Mouse (Mus musculus) kidney, adult 2 months (tissue): Measurements from ENCODE around the gene Anapc1. TPM values are rescaled to one million over a fixed set of nuclear protein-coding genes. Genes with fewer than 3 reads are reported as not detected.
A peak's percentile ranks its signal among the peaks of the same experiment; 100 is the strongest.

Source experiments
- DNase-seq: peaks from one replicate; pipeline ENCODE4 v3.0.0; 2021
- H3K27ac ChIP-seq: fragments of 200-500 bp; 2 replicates; pipeline ENCODE4 v1.5.1; 2012; ENCODE audit warnings: low read depth, low read length, control low read depth, inconsistent platforms; ENCODE audit not compliant: insufficient read depth
- H3K27me3 ChIP-seq: fragments of 200-500 bp; replicated peaks from 2 replicates; pipeline ENCODE4 v1.6.1; 2012; ENCODE audit warnings: mild to moderate bottlenecking, moderate library complexity, low read length, inconsistent platforms; ENCODE audit not compliant: control insufficient read depth, insufficient read depth
- H3K36me3 ChIP-seq: fragments of 200-500 bp; 2 replicates; pipeline ENCODE4 v1.6.1; 2012; ENCODE audit warnings: mild to moderate bottlenecking, moderate library complexity, low read length, inconsistent platforms; ENCODE audit not compliant: control insufficient read depth, insufficient read depth
- H3K4me1 ChIP-seq: fragments of 200-500 bp; 2 replicates; pipeline ENCODE4 v1.6.1; 2011; ENCODE audit warnings: low read length; ENCODE audit not compliant: control insufficient read depth, insufficient read depth
- H3K4me3 ChIP-seq: fragments of 200-500 bp; 2 replicates; pipeline ENCODE4 v1.5.1; 2011; ENCODE audit warnings: mild to moderate bottlenecking, low read depth, low read length, control low read depth; ENCODE audit not compliant: insufficient read depth
- CTCF ChIP-seq: fragments of 200-500 bp; conservative IDR thresholded peaks from 2 replicates; pipeline ENCODE4 v1.5.1; 2011; ENCODE audit warnings: low read depth, mild to moderate bottlenecking, control low read depth, low read length, moderate library complexity, mixed read lengths; ENCODE audit not compliant: insufficient read depth, insufficient read length
- POLR2A ChIP-seq: fragments of 200-500 bp; IDR thresholded peaks from one replicate; pipeline ENCODE4 v1.6.1; 2011; ENCODE audit warnings: low read depth, low read length, control low read depth
- WGBS: fragments of 180-500 bp; shearing (Covaris S2); methylation state at CpG from one replicate; pipeline ENCODE4 v1.1.7; 2018; 5-methylcytosine and 5-hydroxymethylcytosine counted together
- polyA plus RNA-seq: library from polyadenylated mRNA; depleted of rRNA; stranded (reverse); fragments of >200 nt; gene quantifications from 2 replicates; pipeline ENCODE4 v1.2.3, GENCODE M21; 2012

Anapc1 gene
- polyA plus RNA-seq, 1 experiment: 32.2 TPM

DNA sequence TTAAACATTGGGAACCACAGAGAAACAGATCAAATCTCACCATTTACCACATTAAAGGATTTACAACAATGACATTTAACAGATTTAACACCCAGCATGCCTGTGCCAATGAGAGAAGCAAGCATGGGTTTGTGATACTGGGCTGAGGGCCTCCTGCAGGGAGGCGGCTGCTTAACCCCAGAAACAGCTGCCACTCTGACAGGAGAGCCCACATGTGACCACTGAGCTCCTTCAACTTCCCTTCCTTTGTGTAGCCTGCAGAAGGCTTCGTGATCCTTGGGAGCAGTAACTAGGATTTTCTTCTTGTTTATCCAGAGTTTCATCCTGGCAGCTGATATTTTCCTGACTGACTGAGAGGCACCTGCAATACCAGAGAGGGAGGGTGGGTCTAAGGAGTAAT, 85.7 kb downstream of the Anapc1 start:
- no peaks in the 10 kb centered on the region for H3K36me3 ChIP-seq
- no peaks in the 10 kb centered on the region for H3K4me1 ChIP-seq
- 61% methylated on average over 2 of the region's 2 CpGs for WGBS
- no peaks in the 10 kb centered on the region for H3K27me3 ChIP-seq
- no peak overlapping the region for H3K27ac ChIP-seq
- H3K4me3 ChIP-seq: no peak overlapping the region
- no peak for DNase-seq
- TF ChIP-seq CTCF (no peak), POLR2A (no peak)

GRCm38 (mm10) chr2:128592301-128592700, 94.9 kb downstream of the Anapc1 start:
- Histone ChIP-seq H3K27ac (no peak overlapping the region), H3K27me3 (no peaks in the 10 kb centered on the region), H3K4me3 (no peak overlapping the region), H3K36me3 (no peaks in the 10 kb centered on the region), H3K4me1 (no peaks in the 10 kb centered on the region)
- WGBS: 88% methylated on average over 7 of the region's 7 CpGs
- DNase-seq: no peak
- TF ChIP-seq CTCF (no peak), POLR2A (no peak)

- DNase-seq: no peak
- Histone ChIP-seq H3K36me3 (no peaks in the 10 kb centered on the region), H3K27ac (no peak within 1 kb of the TSS), H3K4me1 (no peaks in the 10 kb centered on the region), H3K4me3 (no peak within 1 kb of the TSS), H3K27me3 (no peaks in the 10 kb centered on the region)
- 94% methylated on average over 3 of the region's 3 CpGs for WGBS
- TF ChIP-seq CTCF (no peak), POLR2A (no peak)
These were observed 96.3 kb downstream of the Anapc1 start, which contains the start of gene Spdye4c for GRCm38 (mm10) chr2:128590909-128591308. Gene Spdye4c (plus strand): TSS chr2:128591209.

GRCm38 (mm10) chr2:128582881-128583280, 104.3 kb downstream of the Anapc1 start:
- Histone ChIP-seq H3K36me3 (no peaks in the 10 kb centered on the region), H3K4me3 (no peak overlapping the region), H3K4me1 (no peaks in the 10 kb centered on the region), H3K27me3 (no peaks in the 10 kb centered on the region), H3K27ac (no peak overlapping the region)
- TF ChIP-seq CTCF: no peak
- TF ChIP-seq POLR2A: no peak
- 54% methylated on average over 5 of the region's 5 CpGs for WGBS
- no peak for DNase-seq

DNA sequence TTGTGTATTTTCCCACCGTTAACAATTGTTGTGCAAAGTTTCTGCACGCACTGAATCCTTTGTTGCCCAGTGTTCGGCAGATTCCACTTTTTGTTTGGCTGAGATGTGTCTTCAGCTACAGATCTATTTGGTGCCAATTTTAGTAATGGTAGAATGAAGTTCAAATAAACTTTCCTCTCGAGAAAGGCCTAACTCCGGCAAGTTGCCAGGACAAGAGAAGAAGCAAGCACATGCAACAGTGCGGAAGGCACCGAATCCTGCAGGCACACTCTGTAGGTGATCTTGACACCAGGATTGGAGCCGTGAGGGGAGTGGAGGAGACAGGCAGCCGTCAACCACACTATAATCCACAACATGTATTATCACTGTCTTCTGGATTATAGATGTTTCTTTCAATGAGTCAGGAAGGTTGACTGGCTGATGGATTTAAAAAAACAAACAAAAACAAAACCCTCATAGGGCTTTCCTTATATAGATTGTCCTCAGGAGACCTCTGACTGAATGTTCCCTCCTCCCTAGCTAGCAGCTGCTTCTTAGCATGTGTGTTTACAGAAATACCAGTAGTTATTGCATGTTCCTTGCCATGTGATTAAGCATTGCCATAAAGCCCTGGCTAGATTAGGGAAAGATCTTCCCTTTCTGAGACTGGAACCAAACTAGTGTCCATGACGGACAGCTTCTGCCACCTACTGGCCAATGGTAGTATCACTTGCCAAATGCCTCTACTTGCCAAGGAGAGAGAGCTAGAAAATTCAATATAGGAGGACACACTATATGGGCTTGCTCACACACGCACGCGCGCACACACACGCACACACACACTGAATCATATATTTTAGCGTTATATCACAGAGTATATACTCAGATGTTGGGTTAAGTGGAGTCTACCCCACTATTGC, 114.2 kb downstream of the Anapc1 start:
- WGBS: 46% methylated on average over 16 of the region's 16 CpGs
- peak; percentile 77 for DNase-seq

GRCm38 (mm10) chr2:128571001-128571400, 116.2 kb downstream of the Anapc1 start:
- H3K4me1 ChIP-seq: no peaks in the 10 kb centered on the region
- no peak for DNase-seq
- no peak overlapping the region for H3K27ac ChIP-seq
- 82% methylated on average over 4 of the region's 4 CpGs for WGBS
- no peak overlapping the region for H3K4me3 ChIP-seq
- H3K27me3 ChIP-seq: no peaks in the 10 kb centered on the region
- no peaks in the 10 kb centered on the region for H3K36me3 ChIP-seq
- TF ChIP-seq POLR2A: no peak
- no peak for TF ChIP-seq CTCF

More for the DNA sequence above, 114.2 kb downstream of the Anapc1 start:
- TF ChIP-seq CTCF (peak; percentile 97), POLR2A (no peak)
- Histone ChIP-seq H3K36me3 (no peaks in the 10 kb centered on the region), H3K4me3 (no peak overlapping the region), H3K27ac (no peak overlapping the region), H3K27me3 (no peaks in the 10 kb centered on the region), H3K4me1 (no peaks in the 10 kb centered on the region)

GRCm38 (mm10) chr2:128568490-128568889, 118.7 kb downstream of the Anapc1 start:
- 61% methylated on average over 4 of the region's 4 CpGs for WGBS
- DNase-seq: no peak
- Histone ChIP-seq H3K4me1 (no peaks in the 10 kb centered on the region), H3K36me3 (no peaks in the 10 kb centered on the region), H3K27me3 (no peaks in the 10 kb centered on the region), H3K27ac (no peak overlapping the region), H3K4me3 (no peak overlapping the region)
- TF ChIP-seq CTCF (no peak), POLR2A (no peak)
